Mouse (Mus musculus): Measurements from ENCODE around the gene Hecw2.
A peak's percentile ranks its signal among the peaks of the same experiment; 100 is the strongest.

Hecw2 gene

GRCm38 (mm10) chr1:53823687-53824445, 371.1 kb downstream of the Hecw2 start:
- peak; percentile 66 for DNase-seq

- DNase-seq, result no peak
These were observed 373.0 kb downstream of the Hecw2 start for GRCm38 (mm10) chr1:53821983-53822382.

- peak; percentile 45 for DNase-seq
These were observed 374.8 kb downstream of the Hecw2 start for GRCm38 (mm10) chr1:53820041-53820632.

GRCm38 (mm10) chr1:53818072-53818862, 376.7 kb downstream of the Hecw2 start:
- DNase-seq, result no peak

- no peak for DNase-seq
These were observed 378.6 kb downstream of the Hecw2 start for GRCm38 (mm10) chr1:53816353-53816752.

GRCm38 (mm10) chr1:53814077-53814705, 380.8 kb downstream of the Hecw2 start:
- DNase-seq, result no peak

GRCm38 (mm10) chr1:53811919-53812318, 383.0 kb downstream of the Hecw2 start:
- no peak for DNase-seq

- DNase-seq, result no peak
These were observed 386.7 kb downstream of the Hecw2 start for GRCm38 (mm10) chr1:53808229-53808628.

- DNase-seq, result no peak
These were observed 397.2 kb downstream of the Hecw2 start for GRCm38 (mm10) chr1:53797811-53798210.

GRCm38 (mm10) chr1:53797074-53797473, 397.9 kb downstream of the Hecw2 start:
- no peak for DNase-seq

GRCm38 (mm10) chr1:53796271-53796670, 398.7 kb downstream of the Hecw2 start:
- no peak for DNase-seq

GRCm38 (mm10) chr1:53795591-53795990, 399.4 kb downstream of the Hecw2 start:
- no peak for DNase-seq

- no peak for DNase-seq
These were observed 399.9 kb downstream of the Hecw2 start for GRCm38 (mm10) chr1:53795081-53795480.

- no peak for DNase-seq
These were observed 400.7 kb downstream of the Hecw2 start for GRCm38 (mm10) chr1:53794279-53794678.

- DNase-seq, result no peak
These were observed 403.6 kb downstream of the Hecw2 start for GRCm38 (mm10) chr1:53791343-53791742.

- peak; percentile 96 for DNase-seq
These were observed 410.1 kb downstream of the Hecw2 start, which contains the start of gene Stk17b for GRCm38 (mm10) chr1:53784721-53785418. TSS of gene Stk17b (minus strand) at chr1:53785224.

- no peak for DNase-seq
These were observed 410.7 kb downstream of the Hecw2 start for GRCm38 (mm10) chr1:53784291-53784720.

GRCm38 (mm10) chr1:53782956-53783355, 412.0 kb downstream of the Hecw2 start:
- DNase-seq, result no peak

GRCm38 (mm10) chr1:53782079-53782478, 412.9 kb downstream of the Hecw2 start:
- DNase-seq, result no peak

GRCm38 (mm10) chr1:53781311-53781710, 413.7 kb downstream of the Hecw2 start:
- DNase-seq, result no peak

GRCm38 (mm10) chr1:53776176-53776905, 418.6 kb downstream of the Hecw2 start:
- no peak for DNase-seq

GRCm38 (mm10) chr1:53775545-53775944, 419.4 kb downstream of the Hecw2 start:
- DNase-seq, result no peak

Data from retina, postnatal 1 day (tissue).